Mouse (Mus musculus): ENCODE data around the gene Gm11127.

- no peak for TF ChIP-seq CTCF (IDR thresholded peaks at IDR 0.05; ENCODE audit: low read depth, low read length)
- no peak for TF ChIP-seq POLR2A (IDR thresholded peaks at IDR 0.05; ENCODE audit: insufficient read depth, low read length)
These were observed 25.8 kb upstream of the Gm11127 start for GRCm38 (mm10) chr17:36083870-36084451.
